Mouse (Mus musculus): ENCODE results near the gene Colgalt2. TPM values are rescaled to one million over a fixed set of nuclear protein-coding genes. Genes with fewer than 3 reads are reported as not detected.

The Colgalt2 gene
- total RNA-seq (2023), result not detected in 2 replicates

GRCm38 (mm10) chr1:152399790-152400555 lies at the start of gene Colgalt2:
TSS of gene Colgalt2 (plus strand) at chr1:152399830.

DNA sequence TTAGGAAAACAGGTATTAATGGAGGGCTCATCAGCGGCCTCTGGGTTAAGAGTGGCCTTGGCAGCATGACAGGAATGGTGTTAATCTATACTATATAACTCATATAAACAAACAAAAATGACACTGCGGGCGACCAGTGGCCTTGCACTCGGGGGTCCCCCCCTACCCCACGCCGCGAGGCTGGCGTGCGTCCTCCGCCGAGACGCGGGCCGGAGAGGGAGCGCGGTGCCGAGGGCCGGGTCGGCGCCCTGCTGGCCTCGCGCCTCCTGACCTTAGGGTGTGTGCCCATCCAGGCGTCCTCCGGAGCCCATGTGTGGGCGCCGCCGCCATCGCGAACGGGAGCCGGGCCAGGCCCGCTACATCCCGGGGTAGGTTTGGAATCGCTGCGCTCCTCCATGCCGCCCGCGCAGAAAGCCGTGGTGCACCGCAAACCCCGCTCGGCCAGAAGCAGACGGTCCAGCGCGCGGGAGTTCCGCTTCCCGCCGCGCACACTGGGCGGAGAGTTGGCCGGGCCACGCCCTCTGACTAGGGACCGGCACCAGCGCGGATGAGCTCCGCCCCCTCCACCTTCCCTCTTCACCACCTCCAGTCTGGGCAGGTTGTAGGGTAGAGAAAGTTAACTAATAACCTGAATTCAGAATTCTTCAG lies 13.3 kb upstream of the Colgalt2 start, which contains the start of gene Tsen15:
TSS of gene Tsen15 (minus strand) at position 501 of the 648 bp plus-strand sequence.

Other genes with a start within 250 kb of the Colgalt2 start
- 5.8 and 6.4 TPM in 2 replicates for gene Tsen15, start 13.1 kb upstream of the Colgalt2 start, total RNA-seq (2023)